Mouse (Mus musculus) ovary, postnatal 36 days (tissue): Measurements from ENCODE around the gene Lcmt1.

Experiments used
- DNase-seq: peaks from one replicate; pipeline ENCODE4 v3.0.0; 2022; ENCODE audit warnings: low spot score, mixed read lengths

Gene Lcmt1

GRCm38 (mm10) chr7:123369759-123370481 lies at the start of gene Lcmt1, which contains the start of gene Arhgap17:
Gene Lcmt1 (plus strand): TSS chr7:123369784.
Gene Arhgap17 (minus strand): TSS chr7:123369915.
- DNase-seq: peak; percentile 96

GRCm38 (mm10) chr7:123322452-123323121 lies 47.0 kb upstream of the Lcmt1 start:
- no peak for DNase-seq

GRCm38 (mm10) chr7:123323388-123323787 lies 46.2 kb upstream of the Lcmt1 start:
- DNase-seq: no peak

GRCm38 (mm10) chr7:123324105-123324504 lies 45.5 kb upstream of the Lcmt1 start:
- no peak for DNase-seq

GRCm38 (mm10) chr7:123326062-123326461 lies 43.5 kb upstream of the Lcmt1 start:
- DNase-seq: no peak

- no peak for DNase-seq
Measured at GRCm38 (mm10) chr7:123326901-123327300, 42.7 kb upstream of the Lcmt1 start.

GRCm38 (mm10) chr7:123327909-123328308 lies 41.7 kb upstream of the Lcmt1 start:
- no peak for DNase-seq

- no peak for DNase-seq
Measured at GRCm38 (mm10) chr7:123330506-123330905, 39.1 kb upstream of the Lcmt1 start.

GRCm38 (mm10) chr7:123336322-123336721 lies 33.3 kb upstream of the Lcmt1 start:
- DNase-seq: no peak

- DNase-seq: no peak
Measured at GRCm38 (mm10) chr7:123338351-123338750, 31.2 kb upstream of the Lcmt1 start.

GRCm38 (mm10) chr7:123341896-123342295 lies 27.7 kb upstream of the Lcmt1 start:
- no peak for DNase-seq

- no peak for DNase-seq
Measured at GRCm38 (mm10) chr7:123344079-123344780, 25.4 kb upstream of the Lcmt1 start.

- no peak for DNase-seq
Measured at GRCm38 (mm10) chr7:123345041-123345544, 24.5 kb upstream of the Lcmt1 start.

GRCm38 (mm10) chr7:123346631-123347290 lies 22.8 kb upstream of the Lcmt1 start:
- DNase-seq: no peak

GRCm38 (mm10) chr7:123349813-123350212 lies 19.8 kb upstream of the Lcmt1 start:
- DNase-seq: no peak

GRCm38 (mm10) chr7:123350243-123350642 lies 19.3 kb upstream of the Lcmt1 start:
- no peak for DNase-seq

- no peak for DNase-seq
Measured at GRCm38 (mm10) chr7:123353081-123353480, 16.5 kb upstream of the Lcmt1 start.

- DNase-seq: no peak
Measured at GRCm38 (mm10) chr7:123353879-123354278, 15.7 kb upstream of the Lcmt1 start.

GRCm38 (mm10) chr7:123354392-123354791 lies 15.2 kb upstream of the Lcmt1 start:
- no peak for DNase-seq

- no peak for DNase-seq
Measured at GRCm38 (mm10) chr7:123354851-123355250, 14.7 kb upstream of the Lcmt1 start.

- no peak for DNase-seq
Measured at GRCm38 (mm10) chr7:123356158-123356557, 13.4 kb upstream of the Lcmt1 start.

GRCm38 (mm10) chr7:123359101-123359500 lies 10.5 kb upstream of the Lcmt1 start:
- DNase-seq: no peak
